Mouse (Mus musculus): Measurements from ENCODE around the gene 2210016F16Rik. TPM values are rescaled to one million over a fixed set of nuclear protein-coding genes. Genes with fewer than 3 reads are reported as not detected.

Gene 2210016F16Rik
- 21.0 and 22.5 TPM in 2 replicates for polyA plus RNA-seq (2014; fragmentation: Nextera tagmentation; extraction: Ambion mirVana)

DNA sequence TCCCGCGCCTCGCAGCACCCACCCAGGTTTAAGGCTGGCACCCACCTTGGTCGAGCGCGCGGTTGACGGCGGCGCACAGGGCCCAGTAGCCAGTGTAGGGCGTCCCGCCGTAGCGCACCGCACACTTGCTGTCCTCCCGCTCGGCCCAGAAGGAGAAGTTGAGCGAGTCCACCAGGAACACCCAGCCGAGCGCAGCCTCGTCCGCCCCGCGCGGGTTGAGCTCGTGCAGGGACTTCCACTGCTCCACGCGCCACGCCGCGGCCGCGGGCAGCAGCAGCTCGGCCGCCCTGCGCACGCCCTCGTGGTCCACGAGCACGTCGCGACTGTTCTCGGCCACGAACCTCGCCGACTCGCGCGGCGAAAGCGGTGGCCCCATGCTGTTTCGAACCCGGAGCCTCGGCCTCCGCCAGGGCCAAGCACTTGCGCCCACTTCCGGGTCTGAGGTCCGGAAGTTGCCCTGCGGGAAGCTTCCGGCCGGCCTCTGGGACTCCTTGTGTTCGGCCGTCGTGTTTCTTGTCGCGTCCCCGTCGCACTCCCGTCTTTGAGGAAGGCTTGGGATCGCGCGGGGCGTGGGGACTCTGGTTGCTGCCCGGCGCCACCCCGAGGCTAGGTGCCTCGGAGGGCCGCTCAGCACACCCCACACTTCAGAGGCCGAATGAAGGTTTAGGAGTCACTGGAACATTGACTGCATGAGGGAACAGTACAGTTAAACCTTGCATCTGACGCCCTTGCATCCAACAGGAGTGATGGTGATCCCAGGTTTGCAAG is at the start of gene 2210016F16Rik:
TSS of gene 2210016F16Rik (minus strand) at position 447 of the 768 bp plus-strand sequence.
- DNase-seq (ENCODE audit: low spot score) (peak; percentile 77), ATAC-seq (ENCODE audit: insufficient number of reproducible peaks, low FRiP score, low TSS enrichment, low read depth) (peak; percentile 57; the same call in 1 of the 2 replicates)
- Histone ChIP-seq H3K27me3 (ENCODE audit: control insufficient read depth, insufficient read depth, low read length) (no peaks in the 10 kb centered on the region), H3K4me3 (ENCODE audit: low read depth, low read length) (peak within 1 kb of the TSS; percentile 74), H3K36me3 (ENCODE audit: control insufficient read depth, insufficient read depth, low read length) (peaks cover 18% of the 10 kb centered on the region), H3K4me1 (ENCODE audit: control insufficient read depth, insufficient read depth, low read length) (no peaks in the 10 kb centered on the region), H3K9ac (ENCODE audit: low read length) (peak within 1 kb of the TSS; percentile 86), H3K9me3 (ENCODE audit: control insufficient read depth, low read length) (no peaks in the 10 kb centered on the region; the same call in 1 of the 2 replicates), H3K27ac (replicated peaks; ENCODE audit: low read depth, low read length) (no peak within 1 kb of the TSS), H3K4me2 (ENCODE audit: low read depth, severe bottlenecking) (peak within 1 kb of the TSS; percentile 89)
- WGBS: 4% methylated on average over 80 of the region's 80 CpGs

DNA sequence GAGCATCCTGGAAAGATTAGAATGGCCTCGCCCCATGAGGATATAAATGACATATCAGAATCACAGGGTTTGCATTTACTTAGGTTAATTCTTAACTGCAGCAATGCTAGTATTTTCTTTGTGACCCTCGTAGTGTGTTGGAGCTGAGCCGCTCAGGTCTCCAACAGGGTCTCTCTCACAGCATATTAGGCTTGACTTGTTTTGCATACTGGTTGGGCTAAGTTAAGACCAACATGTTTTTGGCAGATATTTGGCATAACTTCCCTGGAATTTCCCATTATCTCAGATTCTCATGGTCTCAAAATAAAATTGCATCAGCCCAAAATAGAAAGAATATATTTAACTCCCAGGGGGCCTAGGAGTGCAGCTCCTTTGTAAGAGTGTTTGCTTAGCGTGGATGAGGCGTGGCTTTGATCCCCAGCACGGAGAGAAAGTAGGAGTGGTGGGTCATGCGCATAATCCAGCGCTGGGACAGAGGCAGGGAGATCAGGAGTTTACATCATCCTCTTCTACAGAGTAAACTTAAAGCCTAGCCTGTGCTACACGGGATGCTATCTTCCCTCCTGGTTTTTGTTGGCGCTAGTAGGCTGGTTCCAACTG is 38.1 kb upstream of the 2210016F16Rik start:
- Histone ChIP-seq H3K4me1 (ENCODE audit: control insufficient read depth, insufficient read depth, low read length) (no peaks in the 10 kb centered on the region), H3K4me2 (ENCODE audit: low read depth, severe bottlenecking) (no peak overlapping the region), H3K36me3 (ENCODE audit: control insufficient read depth, insufficient read depth, low read length) (no peaks in the 10 kb centered on the region), H3K9ac (ENCODE audit: low read length) (no peak overlapping the region), H3K27me3 (ENCODE audit: control insufficient read depth, insufficient read depth, low read length) (no peaks in the 10 kb centered on the region), H3K4me3 (ENCODE audit: low read depth, low read length) (no peak overlapping the region), H3K9me3 (ENCODE audit: control insufficient read depth, low read length) (no peaks in the 10 kb centered on the region), H3K27ac (replicated peaks; ENCODE audit: low read depth, low read length) (no peak overlapping the region)
- no peak for DNase-seq (ENCODE audit: low spot score)
- 68% methylated on average over 10 of the region's 10 CpGs for WGBS
- ATAC-seq (ENCODE audit: insufficient number of reproducible peaks, low FRiP score, low TSS enrichment, low read depth): no peak

DNA sequence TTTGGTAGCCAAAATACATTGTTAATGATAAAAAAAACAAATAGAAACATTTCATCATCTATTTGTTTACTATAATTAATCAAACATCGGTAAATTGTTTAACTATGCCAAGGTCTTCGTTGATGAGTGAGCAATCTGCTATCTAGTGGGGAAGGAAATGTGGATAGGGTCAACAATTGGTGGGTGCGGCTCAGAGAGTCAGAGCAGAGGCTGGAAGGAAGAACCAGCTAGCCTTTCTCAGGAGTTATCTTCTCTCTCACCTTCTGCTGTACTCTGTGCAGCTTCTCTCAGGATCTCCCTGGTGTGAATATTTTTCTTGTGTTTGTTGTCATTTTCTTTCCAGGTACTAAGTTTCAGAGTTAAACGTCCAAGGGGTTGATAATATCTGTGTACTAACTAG is 37.2 kb upstream of the 2210016F16Rik start:
- Histone ChIP-seq H3K27ac (replicated peaks; ENCODE audit: low read depth, low read length) (no peak overlapping the region), H3K9me3 (ENCODE audit: control insufficient read depth, low read length) (no peaks in the 10 kb centered on the region; the same call in 1 of the 2 replicates), H3K4me1 (ENCODE audit: control insufficient read depth, insufficient read depth, low read length) (no peaks in the 10 kb centered on the region), H3K9ac (ENCODE audit: low read length) (no peak overlapping the region), H3K4me2 (ENCODE audit: low read depth, severe bottlenecking) (no peak overlapping the region), H3K36me3 (ENCODE audit: control insufficient read depth, insufficient read depth, low read length) (no peaks in the 10 kb centered on the region), H3K27me3 (ENCODE audit: control insufficient read depth, insufficient read depth, low read length) (no peaks in the 10 kb centered on the region), H3K4me3 (ENCODE audit: low read depth, low read length) (no peak overlapping the region)
- ATAC-seq (ENCODE audit: insufficient number of reproducible peaks, low FRiP score, low TSS enrichment, low read depth) (no peak), DNase-seq (ENCODE audit: low spot score) (no peak)
- 89% methylated on average over 4 of the region's 4 CpGs for WGBS

DNA sequence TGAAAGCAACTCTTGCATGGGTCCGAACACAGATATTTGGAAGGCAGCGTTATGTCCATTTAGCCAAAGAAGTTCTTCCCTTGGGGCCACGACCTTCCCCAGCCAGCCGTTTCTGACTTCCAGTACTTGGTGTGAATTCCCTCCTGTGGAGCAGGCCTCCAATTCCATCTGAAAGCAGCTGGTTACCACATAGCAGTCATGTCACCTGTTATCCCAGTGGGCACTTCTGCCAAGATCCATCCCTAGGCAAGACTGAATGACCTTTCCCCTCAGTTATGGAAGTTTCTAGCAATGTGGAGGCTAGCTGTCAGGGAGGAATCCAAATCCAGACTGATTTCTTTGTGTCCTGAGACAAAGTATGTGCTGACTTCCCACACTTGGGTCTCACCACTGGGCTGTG is 36.0 kb upstream of the 2210016F16Rik start:
- WGBS: 81% methylated on average over 4 of the region's 4 CpGs
- no peaks in the 10 kb centered on the region for H3K4me1 ChIP-seq (ENCODE audit: control insufficient read depth, insufficient read depth, low read length)
- ATAC-seq (ENCODE audit: insufficient number of reproducible peaks, low FRiP score, low TSS enrichment, low read depth) (no peak), DNase-seq (ENCODE audit: low spot score) (no peak)
- no peak overlapping the region for H3K4me3 ChIP-seq (ENCODE audit: low read depth, low read length)
- H3K27me3 ChIP-seq (ENCODE audit: control insufficient read depth, insufficient read depth, low read length): no peaks in the 10 kb centered on the region
- no peaks in the 10 kb centered on the region; the same call in 1 of the 2 replicates for H3K9me3 ChIP-seq (ENCODE audit: control insufficient read depth, low read length)
- no peak overlapping the region for H3K27ac ChIP-seq (replicated peaks; ENCODE audit: low read depth, low read length)
- no peaks in the 10 kb centered on the region for H3K36me3 ChIP-seq (ENCODE audit: control insufficient read depth, insufficient read depth, low read length)
- H3K4me2 ChIP-seq (ENCODE audit: low read depth, severe bottlenecking): no peak overlapping the region
- no peak overlapping the region for H3K9ac ChIP-seq (ENCODE audit: low read length)

DNA sequence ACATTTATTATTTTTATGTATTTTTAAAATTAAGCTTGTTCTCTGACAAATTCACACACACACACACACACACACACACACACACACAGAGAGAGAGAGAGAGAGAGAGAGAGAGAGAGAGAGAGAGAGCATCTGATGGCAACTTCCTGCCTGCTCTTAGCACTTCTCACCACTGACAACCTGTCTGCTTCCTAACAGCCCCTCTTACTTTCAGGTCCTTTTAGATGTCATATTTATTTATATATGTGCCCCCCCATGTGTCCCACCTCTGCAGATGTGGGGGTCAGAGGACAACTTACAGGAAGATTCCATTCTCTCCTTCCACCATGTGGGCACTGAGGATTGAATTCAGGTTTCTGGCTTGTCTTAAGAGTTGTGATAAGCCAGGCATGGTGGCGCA is 34.2 kb upstream of the 2210016F16Rik start:
- Histone ChIP-seq H3K36me3 (ENCODE audit: control insufficient read depth, insufficient read depth, low read length) (no peaks in the 10 kb centered on the region), H3K9ac (ENCODE audit: low read length) (no peak overlapping the region), H3K27me3 (ENCODE audit: control insufficient read depth, insufficient read depth, low read length) (no peaks in the 10 kb centered on the region), H3K4me3 (ENCODE audit: low read depth, low read length) (no peak overlapping the region), H3K27ac (replicated peaks; ENCODE audit: low read depth, low read length) (no peak overlapping the region), H3K4me2 (ENCODE audit: low read depth, severe bottlenecking) (no peak overlapping the region), H3K9me3 (ENCODE audit: control insufficient read depth, low read length) (no peaks in the 10 kb centered on the region; the same call in 1 of the 2 replicates), H3K4me1 (ENCODE audit: control insufficient read depth, insufficient read depth, low read length) (no peaks in the 10 kb centered on the region)
- DNase-seq (ENCODE audit: low spot score) (no peak), ATAC-seq (ENCODE audit: insufficient number of reproducible peaks, low FRiP score, low TSS enrichment, low read depth) (no peak)
- WGBS: 90% methylated on average over 1 of the region's 1 CpGs

DNA sequence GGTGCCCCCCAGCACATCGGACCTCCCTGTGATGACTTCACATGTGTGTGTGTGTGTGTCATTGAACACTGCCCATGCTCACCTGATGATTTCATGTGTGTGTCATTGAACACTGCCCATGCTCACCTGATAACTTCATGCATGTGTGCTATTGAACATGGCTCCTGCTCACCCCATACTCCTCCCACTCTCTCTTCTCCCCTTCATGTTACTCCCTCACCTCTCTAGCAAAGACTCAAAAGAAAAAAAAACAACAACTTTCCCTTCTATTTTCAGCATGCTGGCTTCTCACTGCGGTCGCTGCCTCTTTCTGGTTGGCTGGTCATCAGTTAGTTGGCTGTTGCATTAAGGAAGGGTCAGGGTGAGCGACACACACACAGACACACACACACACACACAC is 33.6 kb upstream of the 2210016F16Rik start:
- Histone ChIP-seq H3K4me3 (ENCODE audit: low read depth, low read length) (no peak overlapping the region), H3K27me3 (ENCODE audit: control insufficient read depth, insufficient read depth, low read length) (no peaks in the 10 kb centered on the region), H3K36me3 (ENCODE audit: control insufficient read depth, insufficient read depth, low read length) (no peaks in the 10 kb centered on the region), H3K9ac (ENCODE audit: low read length) (no peak overlapping the region), H3K4me1 (ENCODE audit: control insufficient read depth, insufficient read depth, low read length) (no peaks in the 10 kb centered on the region), H3K9me3 (ENCODE audit: control insufficient read depth, low read length) (no peaks in the 10 kb centered on the region; the same call in 1 of the 2 replicates), H3K27ac (replicated peaks; ENCODE audit: low read depth, low read length) (no peak overlapping the region), H3K4me2 (ENCODE audit: low read depth, severe bottlenecking) (no peak overlapping the region)
- ATAC-seq (ENCODE audit: insufficient number of reproducible peaks, low FRiP score, low TSS enrichment, low read depth) (no peak), DNase-seq (ENCODE audit: low spot score) (no peak)
- WGBS: 93% methylated on average over 4 of the region's 4 CpGs

DNA sequence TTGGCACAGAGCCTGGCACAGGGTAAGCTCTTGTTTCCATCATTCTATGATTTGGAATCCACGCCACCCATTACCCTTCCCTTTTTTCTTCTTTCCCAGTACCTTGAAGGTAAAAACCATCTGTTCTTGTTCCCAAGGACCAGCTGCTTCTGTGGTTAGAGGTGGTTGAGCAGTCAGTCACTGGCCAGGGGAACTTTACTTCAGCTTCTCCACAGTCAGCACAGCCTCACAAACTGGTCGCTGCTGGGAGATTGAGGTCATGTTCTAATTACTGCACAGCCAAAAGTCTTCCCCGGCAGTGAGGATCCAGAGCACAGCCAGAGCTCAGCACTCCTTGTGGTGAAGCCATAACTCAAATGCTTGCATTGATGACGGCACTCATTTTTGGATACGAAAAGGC is 30.8 kb upstream of the 2210016F16Rik start:
- H3K4me3 ChIP-seq (ENCODE audit: low read depth, low read length): no peak overlapping the region
- H3K36me3 ChIP-seq (ENCODE audit: control insufficient read depth, insufficient read depth, low read length): no peaks in the 10 kb centered on the region
- no peak overlapping the region for H3K9ac ChIP-seq (ENCODE audit: low read length)
- H3K27me3 ChIP-seq (ENCODE audit: control insufficient read depth, insufficient read depth, low read length): no peaks in the 10 kb centered on the region
- no peak overlapping the region for H3K4me2 ChIP-seq (ENCODE audit: low read depth, severe bottlenecking)
- no peak for DNase-seq (ENCODE audit: low spot score)
- no peak for ATAC-seq (ENCODE audit: insufficient number of reproducible peaks, low FRiP score, low TSS enrichment, low read depth)
- H3K27ac ChIP-seq (replicated peaks; ENCODE audit: low read depth, low read length): no peak overlapping the region
- 69% methylated on average over 5 of the region's 5 CpGs for WGBS
- no peaks in the 10 kb centered on the region for H3K4me1 ChIP-seq (ENCODE audit: control insufficient read depth, insufficient read depth, low read length)
- H3K9me3 ChIP-seq (ENCODE audit: control insufficient read depth, low read length): no peaks in the 10 kb centered on the region; the same call in 1 of the 2 replicates

DNA sequence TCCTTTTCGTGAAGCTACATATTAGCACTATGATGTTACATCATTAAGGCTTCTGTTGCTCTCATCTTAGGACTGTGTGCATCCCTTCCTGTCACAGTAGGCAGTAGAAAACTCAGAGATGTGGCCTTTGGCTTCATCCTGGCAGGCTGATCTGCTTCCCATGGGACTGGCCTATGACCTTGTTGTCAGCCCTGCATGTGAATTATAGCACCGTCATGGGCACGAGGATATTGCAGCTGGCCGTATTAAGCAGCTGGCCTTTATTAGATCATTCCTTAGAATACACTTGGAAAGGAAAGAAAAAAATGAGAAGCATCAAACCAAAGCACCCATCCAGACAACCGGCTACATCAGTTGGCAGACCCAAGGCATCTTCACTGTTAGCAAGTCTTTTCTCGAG is 30.3 kb upstream of the 2210016F16Rik start:
- H3K4me2 ChIP-seq (ENCODE audit: low read depth, severe bottlenecking): no peak overlapping the region
- DNase-seq (ENCODE audit: low spot score): no peak

More for the DNA sequence above, 30.3 kb upstream of the 2210016F16Rik start:
- Histone ChIP-seq H3K4me1 (ENCODE audit: control insufficient read depth, insufficient read depth, low read length) (no peaks in the 10 kb centered on the region), H3K36me3 (ENCODE audit: control insufficient read depth, insufficient read depth, low read length) (no peaks in the 10 kb centered on the region), H3K9ac (ENCODE audit: low read length) (no peak overlapping the region), H3K27ac (replicated peaks; ENCODE audit: low read depth, low read length) (no peak overlapping the region), H3K27me3 (ENCODE audit: control insufficient read depth, insufficient read depth, low read length) (no peaks in the 10 kb centered on the region), H3K4me3 (ENCODE audit: low read depth, low read length) (no peak overlapping the region), H3K9me3 (ENCODE audit: control insufficient read depth, low read length) (no peaks in the 10 kb centered on the region; the same call in 1 of the 2 replicates)
- WGBS: 67% methylated on average over 6 of the region's 6 CpGs
- ATAC-seq (ENCODE audit: insufficient number of reproducible peaks, low FRiP score, low TSS enrichment, low read depth): no peak

All from limb, embryonic 11.5 days (tissue).